Mouse (Mus musculus) megakaryocyte-erythroid progenitor cell, adult 5-6 weeks (primary cell): Measurements from ENCODE around the gene Gpr182. TPM values are rescaled to one million over a fixed set of nuclear protein-coding genes. Genes with fewer than 3 reads are reported as not detected.

ENCODE experiments used
- ATAC-seq: replicated peaks from 2 replicates; pipeline ENCODE4 v1.8.0; 2016; ENCODE audit warnings: mild to moderate bottlenecking, inconsistent platforms; ENCODE audit not compliant: severe bottlenecking, poor library complexity, low FRiP score, low TSS enrichment
- total RNA-seq, 2 experiments: library from RNA; stranded (forward) in 1 of 2; stranded (reverse) in 1 of 2; fragments of 200-1000, 215-1000 nt in 1 of 2; fragments of >200 nt in 1 of 2; fragmentation: Nextera tagmentation in 1 of 2; gene quantifications; 2 replicates each; pipeline ENCODE4 v1.2.3; 2014 to 2017

The Gpr182 gene
- total RNA-seq, 2 experiments from 2014 or later, result not detected

DNA sequence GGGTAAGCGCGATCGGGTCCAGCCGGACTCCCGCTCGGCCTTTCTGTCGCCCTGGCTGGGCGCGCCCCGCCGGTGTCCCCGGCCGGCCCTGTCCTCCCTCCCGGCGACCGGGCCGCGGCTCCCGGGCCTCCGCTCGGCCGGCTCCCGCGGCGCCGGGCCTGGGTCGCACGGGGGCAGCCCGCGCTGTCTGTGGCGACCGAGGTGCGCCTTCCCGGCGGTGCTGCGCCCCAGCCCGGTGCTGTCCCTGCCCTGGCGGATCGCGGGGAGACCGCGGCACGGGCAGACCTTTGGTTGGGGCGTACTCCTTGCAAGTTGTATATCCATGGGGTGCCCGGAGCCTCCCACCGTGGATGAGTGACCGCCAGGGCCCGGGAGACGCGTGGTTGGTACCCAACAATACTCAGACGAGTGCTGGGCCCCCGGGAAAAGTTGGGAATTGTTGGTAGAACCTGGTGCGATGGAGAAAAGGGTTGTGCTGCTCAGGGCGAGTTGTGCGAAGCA, 11.8 kb downstream of the Gpr182 start:
- peak; percentile 27; the same call in 1 of the 2 replicates for ATAC-seq

GRCm38 (mm10) chr10:127739083-127739660, 12.4 kb downstream of the Gpr182 start, which contains the start of gene Zbtb39:
TSS of gene Zbtb39 (plus strand) at chr10:127739538.
- ATAC-seq, result peak; percentile 62

DNA sequence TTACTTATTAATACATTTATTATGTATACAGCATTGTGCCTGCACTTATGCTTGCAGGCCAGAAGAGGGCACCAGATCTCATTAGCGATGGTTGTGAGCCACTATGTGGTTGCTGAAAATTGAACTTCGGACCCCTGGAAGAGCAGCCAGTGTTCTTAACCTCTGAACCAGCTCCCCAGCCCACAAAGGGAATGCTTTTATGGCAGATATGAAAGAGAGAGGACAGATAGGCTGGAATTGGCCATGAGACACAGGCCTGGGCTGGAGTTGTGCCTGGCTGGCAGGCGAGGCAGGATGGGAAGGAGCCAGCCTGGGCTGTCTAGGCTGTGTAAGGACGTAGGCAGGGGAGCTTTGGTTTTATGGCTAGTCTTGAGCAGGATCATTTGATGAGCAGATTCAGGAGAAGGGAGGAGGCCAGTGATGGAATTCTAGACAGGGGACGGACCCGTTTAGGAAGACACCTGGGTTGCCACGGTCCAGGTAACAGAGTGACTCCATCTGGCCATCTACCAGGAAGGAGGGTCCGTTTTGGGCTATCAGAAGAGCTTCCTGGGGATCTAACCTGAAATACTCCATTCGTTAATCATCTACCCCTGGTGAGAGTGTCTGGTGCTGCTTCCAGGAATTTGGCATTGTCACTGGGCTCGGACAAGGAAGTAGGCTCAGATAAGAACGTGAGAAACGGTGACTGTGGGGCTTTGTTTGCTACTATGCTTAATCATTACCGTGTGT, 13.2 kb downstream of the Gpr182 start:
- peak; percentile 24; the same call in 1 of the 2 replicates for ATAC-seq

DNA sequence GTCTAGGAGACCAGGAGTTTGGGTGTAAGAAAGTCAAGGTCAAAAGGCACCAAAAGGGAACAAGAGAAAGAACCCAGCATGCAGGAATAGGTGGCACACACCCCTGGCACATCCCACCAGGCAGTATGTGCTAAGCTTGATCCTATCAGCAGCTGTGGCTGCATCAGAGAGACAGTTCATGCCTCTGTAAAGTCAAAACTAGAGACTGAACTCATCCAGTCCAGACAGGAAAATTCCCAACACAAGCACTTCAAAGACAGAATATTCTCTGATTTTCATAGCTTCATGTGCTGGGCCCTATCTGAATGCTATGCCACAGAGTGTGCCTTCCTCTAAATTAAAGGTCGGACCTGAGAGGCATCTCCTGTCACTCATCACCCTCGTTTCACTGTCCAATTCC, 14.0 kb downstream of the Gpr182 start:
- no peak for ATAC-seq

GRCm38 (mm10) chr10:127736916-127737315, 14.6 kb downstream of the Gpr182 start:
- no peak for ATAC-seq

DNA sequence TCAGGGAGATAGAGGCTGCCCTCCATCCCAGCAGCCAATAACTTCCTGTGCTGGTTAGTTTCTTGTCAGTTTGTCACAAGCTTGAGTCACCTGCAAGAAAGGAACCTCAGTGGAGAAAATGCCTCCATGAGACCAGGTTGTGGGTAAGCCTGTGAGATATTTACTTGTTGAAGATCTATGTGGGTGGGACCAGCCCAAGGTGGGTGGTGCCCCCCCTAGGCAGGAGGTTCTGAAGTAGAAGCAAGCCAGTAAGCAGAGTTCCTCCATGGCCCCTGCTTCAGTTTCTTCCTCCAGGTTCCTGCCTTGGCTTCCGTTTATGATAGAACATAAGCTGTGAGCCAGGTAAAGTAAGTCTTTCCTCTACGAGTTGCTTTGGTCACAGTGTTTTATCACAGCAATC, 15.3 kb downstream of the Gpr182 start:
- no peak for ATAC-seq

- ATAC-seq, result no peak
These were observed 17.1 kb downstream of the Gpr182 start for GRCm38 (mm10) chr10:127734434-127734833.

GRCm38 (mm10) chr10:127731397-127731796, 20.1 kb downstream of the Gpr182 start:
- no peak; the same call in 1 of the 2 replicates for ATAC-seq

DNA sequence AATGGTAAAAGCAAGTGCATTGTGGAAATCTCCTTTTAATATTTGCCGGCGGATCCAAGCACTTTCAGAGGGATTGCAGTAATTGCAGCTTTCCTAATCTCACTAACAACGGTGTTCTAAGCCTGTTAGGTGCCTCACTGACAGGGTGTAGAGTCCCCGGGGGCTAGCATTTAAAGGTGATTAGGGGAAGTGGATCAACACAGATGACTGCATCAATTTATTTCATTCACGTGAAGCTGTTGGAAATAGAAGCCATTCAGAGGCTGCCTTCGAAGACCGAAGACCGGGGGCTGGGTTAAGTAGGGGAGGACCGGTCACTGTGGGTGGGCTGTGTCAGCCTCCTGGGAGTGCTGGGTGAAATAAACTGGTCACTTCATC, 20.6 kb downstream of the Gpr182 start:
- no peak; the same call in 1 of the 2 replicates for ATAC-seq

DNA sequence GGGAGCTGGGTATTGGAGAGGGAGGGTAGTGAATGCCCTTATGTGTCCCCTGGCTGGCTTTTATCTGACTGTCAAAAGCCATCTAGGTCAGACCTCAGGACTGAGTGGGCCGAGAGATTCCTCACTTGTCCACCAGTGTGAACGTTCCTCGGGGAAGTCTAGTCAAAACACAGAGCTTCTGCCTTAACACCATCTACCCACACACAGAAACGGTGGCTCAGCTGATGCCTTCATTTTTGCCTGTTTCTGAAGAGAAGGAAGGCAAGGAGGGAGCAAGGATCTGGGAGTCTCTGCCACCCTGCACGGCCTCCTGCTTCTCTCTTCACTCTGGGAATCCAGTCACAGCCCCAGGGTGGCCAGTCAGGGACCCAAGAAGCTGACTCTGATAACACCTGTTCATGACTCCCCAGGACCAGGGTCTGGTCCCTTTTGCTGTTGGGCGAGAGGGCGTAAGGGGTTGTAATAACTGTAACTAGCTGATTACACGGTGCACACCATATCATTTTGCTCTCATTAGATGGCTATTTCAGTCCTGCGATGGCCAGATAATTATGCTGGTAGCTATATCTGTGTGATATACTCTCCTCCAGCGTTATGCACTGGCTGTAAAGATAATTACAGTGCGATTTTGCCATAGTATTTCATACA, 21.1 kb downstream of the Gpr182 start:
- peak; percentile 80 for ATAC-seq

GRCm38 (mm10) chr10:127728437-127728836, 23.1 kb downstream of the Gpr182 start:
- no peak for ATAC-seq

DNA sequence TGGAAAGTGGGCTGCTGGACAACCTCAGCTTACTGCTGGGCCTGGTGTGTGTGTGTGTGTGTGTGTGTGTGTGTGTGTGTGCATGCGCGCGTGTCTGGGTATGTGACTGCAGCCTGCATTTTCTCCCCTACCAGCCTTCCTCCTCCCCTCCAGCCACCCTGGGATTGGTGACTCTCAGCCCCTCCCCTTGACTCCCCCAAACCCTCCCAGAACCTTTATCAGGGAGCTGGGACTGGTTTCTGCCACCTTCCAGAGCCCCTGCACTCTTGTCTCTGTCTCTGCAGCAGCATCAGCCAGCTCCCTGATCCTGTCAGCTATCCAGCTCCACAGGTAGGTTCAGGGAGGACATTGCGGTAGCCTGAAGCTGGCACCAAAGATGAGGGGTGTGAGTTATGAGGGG, 26.4 kb downstream of the Gpr182 start:
- ATAC-seq, result peak; percentile 53

GRCm38 (mm10) chr10:127724178-127724577, 27.4 kb downstream of the Gpr182 start, which contains the start of gene Tac2:
TSS of gene Tac2 (plus strand) at chr10:127724478.
- no peak for ATAC-seq

- ATAC-seq, result no peak
These were observed 29.7 kb downstream of the Gpr182 start for GRCm38 (mm10) chr10:127721671-127722418.

- ATAC-seq, result no peak
These were observed 38.8 kb downstream of the Gpr182 start for GRCm38 (mm10) chr10:127712736-127713135.

DNA sequence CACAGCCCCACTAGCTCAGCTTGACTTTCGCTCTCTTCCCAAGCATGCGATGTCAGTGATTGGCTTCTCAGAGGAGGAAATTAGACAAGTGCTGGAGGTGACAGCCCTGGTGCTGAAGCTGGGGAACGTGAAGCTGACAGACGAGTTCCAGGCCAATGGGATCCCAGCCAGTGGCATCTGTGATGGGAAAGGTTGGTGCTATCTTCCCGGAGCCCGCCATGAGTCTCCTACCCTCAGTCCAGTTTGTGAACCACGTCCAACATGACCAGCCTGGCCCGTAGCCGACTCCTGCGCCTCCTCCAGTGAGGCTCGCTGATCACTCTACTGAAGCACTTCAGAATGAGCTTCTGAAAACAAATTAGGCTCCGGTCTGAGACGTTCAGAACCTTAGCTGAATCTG, 41.2 kb downstream of the Gpr182 start:
- no peak; the same call in 1 of the 2 replicates for ATAC-seq

DNA sequence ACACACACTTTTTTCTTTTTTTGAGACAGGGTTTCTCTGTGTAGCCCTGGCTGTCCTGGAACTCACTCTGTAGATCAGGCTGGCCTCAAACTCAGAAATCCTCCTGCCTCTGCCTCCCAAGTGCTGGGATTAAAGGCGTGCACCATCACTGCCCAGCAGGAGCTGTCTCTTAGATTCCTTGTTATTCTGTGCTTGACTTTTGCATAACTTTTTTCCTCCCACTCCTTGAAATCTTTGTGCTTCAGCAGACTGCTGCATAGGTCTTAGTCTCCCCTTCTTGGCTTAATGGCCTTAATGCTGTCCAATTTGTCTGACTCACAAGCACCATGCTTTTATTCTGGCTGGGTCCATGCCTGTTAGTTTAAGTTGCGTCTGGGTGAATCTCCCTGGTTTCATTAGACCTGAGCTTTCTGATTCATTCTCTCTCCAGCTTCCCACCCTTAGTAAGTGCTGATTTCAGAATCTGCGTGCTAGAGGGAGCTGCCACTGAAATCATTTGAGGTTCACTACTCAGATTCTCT, 42.6 kb downstream of the Gpr182 start:
- no peak for ATAC-seq

GRCm38 (mm10) chr10:127707721-127708120, 43.8 kb downstream of the Gpr182 start:
- no peak for ATAC-seq

DNA sequence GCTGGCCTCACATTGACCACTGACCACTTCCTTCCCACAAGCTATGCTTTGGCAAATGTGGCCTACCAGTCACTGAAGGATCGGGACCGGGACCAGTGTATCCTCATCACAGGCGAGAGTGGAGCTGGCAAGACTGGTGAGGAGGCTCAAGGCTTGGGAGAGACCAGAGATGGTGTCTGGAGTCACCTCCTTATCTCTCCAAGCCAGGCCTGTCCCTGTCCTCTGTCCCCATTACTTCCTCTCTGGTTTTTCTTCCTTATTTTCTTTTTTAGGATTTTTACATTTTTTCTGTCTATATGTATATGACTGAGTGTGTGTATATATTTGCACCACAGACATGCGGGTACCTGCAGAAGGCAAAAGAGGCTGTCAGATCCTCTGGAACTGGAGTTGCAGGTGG, 45.7 kb downstream of the Gpr182 start:
- ATAC-seq, result no peak
